Mouse (Mus musculus) cerebellum, adult 2 months (tissue): ENCODE measurements around the gene Nfkb1. TPM values are rescaled to one million over a fixed set of nuclear protein-coding genes. Genes with fewer than 3 reads are reported as not detected.
A peak's percentile ranks its signal among the peaks of the same experiment; 100 is the strongest.

Experiments
- DNase-seq, 2 experiments: peaks; one replicate each; pipeline ENCODE4 v3.0.0; 2021
- H3K27ac ChIP-seq: fragments of 200-500 bp; 2 replicates; pipeline ENCODE4 v1.5.1; 2012; ENCODE audit warnings: low read length, control low read depth, inconsistent platforms; ENCODE audit not compliant: insufficient read depth
- H3K27me3 ChIP-seq: fragments of 200-500 bp; 2 replicates; pipeline ENCODE4 v1.6.1; 2012; ENCODE audit warnings: inconsistent platforms, mild to moderate bottlenecking, low read length, moderate library complexity; ENCODE audit not compliant: control insufficient read depth, insufficient read depth
- H3K4me1 ChIP-seq: fragments of 200-500 bp; 2 replicates; pipeline ENCODE4 v1.6.1; 2011; ENCODE audit warnings: low read length; ENCODE audit not compliant: control insufficient read depth, insufficient read depth
- H3K4me3 ChIP-seq: fragments of 200-500 bp; replicated peaks from 2 replicates; pipeline ENCODE3; 2011; ENCODE audit warnings: mild to moderate bottlenecking, low read depth, low read length, control low read depth; ENCODE audit not compliant: insufficient read depth
- CTCF ChIP-seq: fragments of 200-500 bp; IDR thresholded peaks from 2 replicates; pipeline ENCODE4 v1.5.1; 2011; ENCODE audit warnings: low read depth, mild to moderate bottlenecking, control low read depth, low read length, moderate library complexity, borderline replicate concordance; ENCODE audit not compliant: insufficient read depth
- POLR2A ChIP-seq: fragments of 200-500 bp; IDR thresholded peaks from 2 replicates; pipeline ENCODE4 v1.6.1; 2011; ENCODE audit warnings: low read length, control low read depth, borderline replicate concordance; ENCODE audit not compliant: insufficient read depth
- WGBS: fragments of 180-500 bp; shearing (Covaris S2); methylation state at CpG from one replicate; pipeline ENCODE4 v1.1.7; 2018; 5-methylcytosine and 5-hydroxymethylcytosine counted together
- polyA plus RNA-seq: library from polyadenylated mRNA; depleted of rRNA; stranded (reverse); fragments of >200 nt; gene quantifications from 2 replicates; pipeline ENCODE4 v1.2.3, GENCODE M21; 2012

Gene Nfkb1
- polyA plus RNA-seq, 1 experiment = 32.7 TPM

- Histone ChIP-seq H3K27me3 (no peaks in the 10 kb centered on the region), H3K4me1 (peaks cover 7% of the 10 kb centered on the region), H3K27ac (no peak overlapping the region), H3K4me3 (no peak overlapping the region)
- WGBS = 98% methylated on average over 5 of the region's 5 CpGs
- TF ChIP-seq CTCF = no peak
- TF ChIP-seq POLR2A = no peak
- no peak for DNase-seq
These were observed 51.1 kb downstream of the Nfkb1 start for GRCm38 (mm10) chr3:135640203-135640602.

- Histone ChIP-seq H3K4me3 (no peak overlapping the region), H3K4me1 (peaks cover 4% of the 10 kb centered on the region), H3K27me3 (no peaks in the 10 kb centered on the region), H3K27ac (no peak overlapping the region)
- DNase-seq = no peak
- WGBS = 84% methylated on average over 5 of the region's 5 CpGs
- TF ChIP-seq POLR2A = no peak
- no peak for TF ChIP-seq CTCF
These were observed 53.8 kb downstream of the Nfkb1 start for GRCm38 (mm10) chr3:135637592-135637991.

GRCm38 (mm10) chr3:135636454-135636853 lies 54.9 kb downstream of the Nfkb1 start:
- H3K27ac ChIP-seq = no peak overlapping the region
- WGBS = 68% methylated on average over 14 of the region's 14 CpGs
- no peak for DNase-seq
- H3K4me3 ChIP-seq = no peak overlapping the region
- no peaks in the 10 kb centered on the region for H3K27me3 ChIP-seq
- TF ChIP-seq CTCF (no peak), POLR2A (no peak)
- H3K4me1 ChIP-seq = 0 out of 2 replicates have a peak, but pooled peaks cover 3% of the 10 kb centered on the region

GRCm38 (mm10) chr3:135635646-135636434 lies 55.5 kb downstream of the Nfkb1 start:
- WGBS = 77% methylated on average over 14 of the region's 14 CpGs
- no peak for DNase-seq

GRCm38 (mm10) chr3:135635030-135635429 lies 56.3 kb downstream of the Nfkb1 start:
- Histone ChIP-seq H3K4me1 (0 out of 2 replicates have a peak, but pooled peaks cover 3% of the 10 kb centered on the region), H3K27me3 (no peaks in the 10 kb centered on the region), H3K4me3 (no peak overlapping the region), H3K27ac (no peak overlapping the region)
- DNase-seq = no peak
- 98% methylated on average over 1 of the region's 1 CpGs for WGBS
- TF ChIP-seq CTCF (no peak), POLR2A (no peak)

More at GRCm38 (mm10) chr3:135635646-135636434, 55.5 kb downstream of the Nfkb1 start:
- Histone ChIP-seq H3K27me3 (no peaks in the 10 kb centered on the region), H3K27ac (no peak overlapping the region), H3K4me3 (no peak overlapping the region), H3K4me1 (0 out of 2 replicates have a peak, but pooled peaks cover 3% of the 10 kb centered on the region)
- TF ChIP-seq POLR2A (no peak), CTCF (no peak)

GRCm38 (mm10) chr3:135634275-135634674 lies 57.1 kb downstream of the Nfkb1 start:
- H3K27ac ChIP-seq = no peak overlapping the region
- H3K4me3 ChIP-seq = no peak overlapping the region
- H3K27me3 ChIP-seq = no peaks in the 10 kb centered on the region
- 0 out of 2 replicates have a peak, but pooled peaks cover 3% of the 10 kb centered on the region for H3K4me1 ChIP-seq
- TF ChIP-seq CTCF = no peak
- no peak for TF ChIP-seq POLR2A
- WGBS = 93% methylated on average over 3 of the region's 3 CpGs
- no peak for DNase-seq

GRCm38 (mm10) chr3:135631856-135632255 lies 59.5 kb downstream of the Nfkb1 start:
- no peak overlapping the region for H3K27ac ChIP-seq
- TF ChIP-seq CTCF (no peak), POLR2A (no peak)
- 0 out of 2 replicates have a peak, but pooled peaks cover 3% of the 10 kb centered on the region for H3K4me1 ChIP-seq
- WGBS = 57% methylated on average over 4 of the region's 4 CpGs
- no peak for DNase-seq
- no peaks in the 10 kb centered on the region for H3K27me3 ChIP-seq
- H3K4me3 ChIP-seq = no peak overlapping the region

GRCm38 (mm10) chr3:135631096-135631457 lies 60.3 kb downstream of the Nfkb1 start:
- no peak for TF ChIP-seq POLR2A
- peak; percentile 68 for TF ChIP-seq CTCF
- Histone ChIP-seq H3K4me3 (no peak overlapping the region), H3K4me1 (no peaks in the 10 kb centered on the region), H3K27me3 (no peaks in the 10 kb centered on the region), H3K27ac (no peak overlapping the region)
- WGBS = 62% methylated on average over 10 of the region's 10 CpGs
- peak; percentile 26 to 41 for DNase-seq
